Mouse (Mus musculus) MEL (cell line): ENCODE results near the gene Stk35.

Experiments used
- CTCF ChIP-seq, 3 experiments: IDR thresholded peaks in 2 of 3; conservative IDR thresholded peaks in 1 of 3; 2 replicates each; pipeline ENCODE4 v1.5.1; 2011 to 2012; ENCODE audit warnings: low read length in 3 of 3, low read depth in 2 of 3, mild to moderate bottlenecking in 2 of 3, improper control_type of control experiment in 1 of 3, inconsistent platforms in 1 of 3, mixed read lengths in 1 of 3, moderate library complexity in 1 of 3; ENCODE audit not compliant: control insufficient read depth in 1 of 3, insufficient read depth in 1 of 3, poor library complexity in 1 of 3, severe bottlenecking in 1 of 3
- EP300 ChIP-seq, 2 experiments: IDR thresholded peaks; 2 replicates each; pipeline ENCODE4 v1.6.1; 2011; ENCODE audit warnings: improper control_type of control experiment in 2 of 2, low read length in 2 of 2, low read depth in 1 of 2, mild to moderate bottlenecking in 1 of 2
- HCFC1 ChIP-seq: IDR thresholded peaks from 2 replicates; pipeline ENCODE4 v1.6.1; 2012; ENCODE audit warnings: low read depth, mild to moderate bottlenecking, inconsistent platforms, low read length, improper control_type of control experiment, moderate library complexity
- MAX ChIP-seq: IDR thresholded peaks from 2 replicates; pipeline ENCODE4 v1.6.1; 2011; ENCODE audit warnings: low read length, improper control_type of control experiment
- MEF2A ChIP-seq: IDR thresholded peaks from 2 replicates; pipeline ENCODE4 v1.6.1; 2014; ENCODE audit warnings: low read depth, mild to moderate bottlenecking, inconsistent platforms, low read length, improper control_type of control experiment; ENCODE audit not compliant: poor library complexity, insufficient replicate concordance, severe bottlenecking; ENCODE audit errors: extremely low read depth
- POLR2A ChIP-seq, 2 experiments: IDR thresholded peaks; 2 replicates each; pipeline ENCODE4 v1.6.1; 2011 to 2012; ENCODE audit warnings: low read length in 2 of 2, mild to moderate bottlenecking in 2 of 2, control low read depth in 1 of 2, improper control_type of control experiment in 1 of 2, low read depth in 1 of 2, moderate library complexity in 1 of 2; ENCODE audit not compliant: control insufficient read depth in 1 of 2, insufficient read depth in 1 of 2, poor library complexity in 1 of 2
- USF1 ChIP-seq: IDR thresholded peaks from 2 replicates; pipeline ENCODE4 v1.6.1; 2014; ENCODE audit warnings: low read depth, mild to moderate bottlenecking, inconsistent platforms, low read length, improper control_type of control experiment, moderate library complexity
- USF2 ChIP-seq, 2 experiments: IDR thresholded peaks; 2 replicates each; pipeline ENCODE4 v1.6.1; 2011 to 2012; ENCODE audit warnings: improper control_type of control experiment in 2 of 2, low read length in 2 of 2, borderline replicate concordance in 1 of 2, inconsistent platforms in 1 of 2, low read depth in 1 of 2, mild to moderate bottlenecking in 1 of 2; ENCODE audit not compliant: insufficient read depth in 1 of 2
- ZNF384 ChIP-seq: IDR thresholded peaks from 2 replicates; pipeline ENCODE4 v1.6.1; 2012; ENCODE audit warnings: low read depth, mild to moderate bottlenecking, inconsistent platforms, low read length, improper control_type of control experiment

DNA sequence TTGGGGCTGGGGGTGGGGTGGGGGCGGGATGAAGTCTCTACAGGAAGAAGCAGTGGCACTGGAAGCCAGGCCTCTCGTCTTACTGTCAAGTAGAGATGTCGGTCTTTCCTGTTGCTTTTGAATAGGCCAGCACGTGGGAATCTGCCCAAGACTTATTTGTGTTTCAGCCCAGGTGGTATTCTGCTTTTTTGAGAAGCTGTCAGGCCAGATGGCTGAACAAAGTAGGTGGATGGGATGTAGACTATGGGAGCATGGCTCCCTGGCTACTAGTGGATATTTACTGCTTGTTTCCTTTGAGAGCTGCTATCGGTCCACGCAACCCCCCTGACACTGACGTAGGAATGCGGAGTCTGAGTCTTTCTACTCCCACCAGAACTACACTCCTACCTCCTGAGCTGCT lies 20.7 kb downstream of the Stk35 start:
- TF ChIP-seq CTCF (IDR thresholded peaks at IDR 0.05 in 2 of 3, conservative IDR thresholded peaks at IDR 0.05 in 1 of 3; ENCODE audit: control insufficient read depth in 1 of 3, insufficient read depth in 1 of 3, low read depth in 2 of 3, low read length in 3 of 3, poor library complexity in 1 of 3, severe bottlenecking in 1 of 3) (no peak), POLR2A (IDR thresholded peaks at IDR 0.05; ENCODE audit: control insufficient read depth in 1 of 2, insufficient read depth in 1 of 2, low read depth in 1 of 2, low read length in 2 of 2, poor library complexity in 1 of 2) (no peak), USF2 (IDR thresholded peaks at IDR 0.05; ENCODE audit: borderline replicate concordance in 1 of 2, insufficient read depth in 1 of 2, low read depth in 1 of 2, low read length in 2 of 2) (no peak), ZNF384 (no peak), USF1 (no peak), MAX (no peak), MEF2A (no peak), EP300 (IDR thresholded peaks at IDR 0.05; ENCODE audit: low read depth in 1 of 2, low read length in 2 of 2) (no peak), HCFC1 (no peak)
